Mouse (Mus musculus) stomach, postnatal 0 days (tissue): ENCODE results near the gene Neurod2.

Experiments used
- CTCF ChIP-seq: IDR thresholded peaks from 2 replicates; pipeline ENCODE4 v1.5.1; 2016; ENCODE audit warnings: antibody characterized with exemption, low read depth, mild to moderate bottlenecking, moderate library complexity
- EP300 ChIP-seq: optimal IDR thresholded peaks from 2 replicates; pipeline ENCODE3; 2016; ENCODE audit warnings: antibody characterized with exemption

DNA sequence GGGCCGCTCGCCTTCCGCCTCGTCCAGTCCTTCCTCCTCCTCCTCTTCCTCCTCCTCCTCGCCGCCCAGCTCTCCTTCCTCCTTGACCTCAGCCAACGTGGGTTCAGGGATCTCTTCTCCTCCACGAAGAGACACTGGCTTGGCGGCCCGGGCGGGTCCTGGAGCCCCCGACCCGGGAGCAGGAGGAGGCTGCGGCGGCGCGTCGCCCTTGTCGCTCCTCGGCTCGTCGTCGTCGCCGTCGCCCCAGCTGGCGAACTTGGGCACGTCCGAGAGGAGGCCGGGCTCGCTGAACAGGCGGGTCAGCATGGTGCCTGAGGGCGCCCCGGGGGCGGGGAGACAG is 1.4 kb downstream of the Neurod2 start:
- TF ChIP-seq CTCF = no peak
- TF ChIP-seq EP300 = no peak
